Mouse (Mus musculus): Measurements from ENCODE around the gene Nynrin.
A peak's percentile ranks its signal among the peaks of the same experiment; 100 is the strongest.

Gene Nynrin

GRCm38 (mm10) chr14:55878316-55878940 is 24.6 kb downstream of the Nynrin start:
- no peak for DNase-seq (ENCODE audit: low spot score)

GRCm38 (mm10) chr14:55879623-55880022 is 25.8 kb downstream of the Nynrin start:
- peak; percentile 81 for DNase-seq (ENCODE audit: low spot score)

GRCm38 (mm10) chr14:55880982-55881381 is 27.2 kb downstream of the Nynrin start:
- DNase-seq (ENCODE audit: low spot score): no peak

GRCm38 (mm10) chr14:55882171-55882641 is 28.4 kb downstream of the Nynrin start:
- no peak for DNase-seq (ENCODE audit: low spot score)

- no peak for DNase-seq (ENCODE audit: low spot score)
Observed at GRCm38 (mm10) chr14:55883149-55883661, 29.4 kb downstream of the Nynrin start.

- DNase-seq (ENCODE audit: low spot score): no peak
Observed at GRCm38 (mm10) chr14:55883663-55884062, 29.9 kb downstream of the Nynrin start.

GRCm38 (mm10) chr14:55884166-55884565 is 30.4 kb downstream of the Nynrin start, which contains the start of gene Cbln3:
Gene Cbln3, minus strand, starts transcription at chr14:55884392.
- DNase-seq (ENCODE audit: low spot score): peak; percentile 62

- peak; percentile 93 for DNase-seq (ENCODE audit: low spot score)
Observed at GRCm38 (mm10) chr14:55884713-55885113, 30.9 kb downstream of the Nynrin start, which contains the start of gene Khnyn. Gene Khnyn, plus strand, starts transcription at chr14:55884947.

- no peak for DNase-seq (ENCODE audit: low spot score)
Observed at GRCm38 (mm10) chr14:55885114-55885790, 31.4 kb downstream of the Nynrin start.

- DNase-seq (ENCODE audit: low spot score): peak; percentile 37
Observed at GRCm38 (mm10) chr14:55885791-55886271, 32.0 kb downstream of the Nynrin start.

- no peak for DNase-seq (ENCODE audit: low spot score)
Observed at GRCm38 (mm10) chr14:55886571-55887382, 33.0 kb downstream of the Nynrin start.

- no peak for DNase-seq (ENCODE audit: low spot score)
Observed at GRCm38 (mm10) chr14:55897671-55898070, 43.9 kb downstream of the Nynrin start.

- DNase-seq (ENCODE audit: low spot score): no peak
Observed at GRCm38 (mm10) chr14:55898947-55899346, 45.1 kb downstream of the Nynrin start.

- peak; percentile 95 for DNase-seq (ENCODE audit: low spot score)
Observed at GRCm38 (mm10) chr14:55899701-55900413, 46.0 kb downstream of the Nynrin start, which contains the start of gene Sdr39u1. Gene Sdr39u1, minus strand, starts transcription at chr14:55900293.

GRCm38 (mm10) chr14:55900414-55900755 is 46.6 kb downstream of the Nynrin start:
- no peak for DNase-seq (ENCODE audit: low spot score)

GRCm38 (mm10) chr14:55905518-55905917 is 51.7 kb downstream of the Nynrin start:
- no peak for DNase-seq (ENCODE audit: low spot score)

- DNase-seq (ENCODE audit: low spot score): no peak
Observed at GRCm38 (mm10) chr14:55913406-55913805, 59.6 kb downstream of the Nynrin start.

GRCm38 (mm10) chr14:55918240-55919082 is 64.7 kb downstream of the Nynrin start:
- peak; percentile 85 for DNase-seq (ENCODE audit: low spot score)

- peak; percentile 50 for DNase-seq (ENCODE audit: low spot score)
Observed at GRCm38 (mm10) chr14:55922475-55923232, 68.8 kb downstream of the Nynrin start.

Data from MN1 (cell line).